Mouse (Mus musculus) hindbrain, embryonic 13.5 days (tissue): ENCODE results near the gene Cpe. TPM values are rescaled to one million over a fixed set of nuclear protein-coding genes. Genes with fewer than 3 reads are reported as not detected.
A peak's percentile ranks its signal among the peaks of the same experiment; 100 is the strongest.

ENCODE experiments used
- ATAC-seq: fragments of 200-750 bp; cut with Nextera tagmentation; 2 replicates; pipeline ENCODE4 v1.8.0; 2017; ENCODE audit warnings: moderate TSS enrichment; ENCODE audit not compliant: low FRiP score
- H3K27ac ChIP-seq: fragments of 300-500 bp; sonication (generic); 2 replicates; pipeline ENCODE4 v1.5.1; 2015; ENCODE audit warnings: inconsistent platforms, mild to moderate bottlenecking, moderate library complexity
- H3K27me3 ChIP-seq: fragments of 300-500 bp; sonication (generic); 2 replicates; pipeline ENCODE4 v1.6.1; 2015; ENCODE audit warnings: mild to moderate bottlenecking, inconsistent platforms
- H3K36me3 ChIP-seq: fragments of 300-500 bp; sonication (generic); 2 replicates; pipeline ENCODE4 v1.6.1; 2015; ENCODE audit warnings: mild to moderate bottlenecking, inconsistent platforms
- H3K4me1 ChIP-seq: fragments of 300-500 bp; sonication (generic); replicated peaks from 2 replicates; pipeline ENCODE4 v1.6.1; 2015; ENCODE audit warnings: inconsistent platforms
- H3K4me2 ChIP-seq: fragments of 300-500 bp; sonication (generic); 2 replicates; pipeline ENCODE4 v1.6.1; 2015; ENCODE audit warnings: inconsistent platforms, mild to moderate bottlenecking, moderate library complexity
- H3K4me3 ChIP-seq: fragments of 300-500 bp; sonication (generic); 2 replicates; pipeline ENCODE4 v1.5.1; 2015; ENCODE audit warnings: mild to moderate bottlenecking, inconsistent platforms
- H3K9ac ChIP-seq: fragments of 300-500 bp; sonication (generic); 2 replicates; pipeline ENCODE4 v1.6.1; 2015; ENCODE audit warnings: mild to moderate bottlenecking, inconsistent platforms
- H3K9me3 ChIP-seq: fragments of 300-500 bp; sonication (generic); 2 replicates; pipeline ENCODE4 v1.6.1; 2016; ENCODE audit warnings: inconsistent platforms
- WGBS: fragments of 180-500 bp; shearing (Covaris S2); methylation state at CpG from one replicate; pipeline ENCODE4 v1.1.7; 2015; 5-methylcytosine and 5-hydroxymethylcytosine counted together
- polyA plus RNA-seq: library from polyadenylated mRNA; unstranded; fragments of >200 nt; fragmentation: Nextera tagmentation; extraction: Ambion mirVana; gene quantifications from 2 replicates; pipeline ENCODE4 v1.2.1, GENCODE M21; 2015

The Cpe gene
- polyA plus RNA-seq, 1 experiment from 2014 or later = 621 TPM

DNA sequence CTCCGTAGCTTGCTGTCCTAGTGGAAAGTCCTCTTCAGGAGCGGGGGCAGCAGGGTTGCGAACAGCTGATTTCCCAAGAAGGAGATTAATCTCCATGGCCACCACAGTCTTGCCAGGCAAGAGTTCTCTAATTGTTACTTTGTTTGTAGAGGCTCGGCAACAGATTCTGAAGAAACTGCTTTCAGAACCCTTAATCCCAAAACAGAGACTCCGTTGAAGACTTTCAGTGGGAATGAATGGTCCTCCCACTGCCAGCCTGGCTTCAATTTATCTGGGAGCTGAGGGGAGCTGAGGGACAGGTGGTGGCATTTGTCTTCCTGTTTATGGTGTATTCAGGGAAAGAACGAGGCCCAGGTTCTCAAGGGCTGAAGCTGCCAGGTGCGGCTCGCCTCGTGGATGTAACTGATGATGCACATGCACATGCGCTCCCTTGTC lies 68.2 kb downstream of the Cpe start:
- no peak overlapping the region for H3K27ac ChIP-seq
- no peak overlapping the region for H3K4me3 ChIP-seq
- H3K9me3 ChIP-seq = no peaks in the 10 kb centered on the region
- ATAC-seq = peak; percentile 30; the same call in 1 of the 2 replicates
- no peak overlapping the region for H3K9ac ChIP-seq
- no peaks in the 10 kb centered on the region for H3K27me3 ChIP-seq
- WGBS = 63% methylated on average over 10 of the region's 10 CpGs
- peaks cover 27% of the 10 kb centered on the region for H3K4me1 ChIP-seq
- no peaks in the 10 kb centered on the region; the same call in 1 of the 2 replicates for H3K36me3 ChIP-seq
- no peak overlapping the region for H3K4me2 ChIP-seq

DNA sequence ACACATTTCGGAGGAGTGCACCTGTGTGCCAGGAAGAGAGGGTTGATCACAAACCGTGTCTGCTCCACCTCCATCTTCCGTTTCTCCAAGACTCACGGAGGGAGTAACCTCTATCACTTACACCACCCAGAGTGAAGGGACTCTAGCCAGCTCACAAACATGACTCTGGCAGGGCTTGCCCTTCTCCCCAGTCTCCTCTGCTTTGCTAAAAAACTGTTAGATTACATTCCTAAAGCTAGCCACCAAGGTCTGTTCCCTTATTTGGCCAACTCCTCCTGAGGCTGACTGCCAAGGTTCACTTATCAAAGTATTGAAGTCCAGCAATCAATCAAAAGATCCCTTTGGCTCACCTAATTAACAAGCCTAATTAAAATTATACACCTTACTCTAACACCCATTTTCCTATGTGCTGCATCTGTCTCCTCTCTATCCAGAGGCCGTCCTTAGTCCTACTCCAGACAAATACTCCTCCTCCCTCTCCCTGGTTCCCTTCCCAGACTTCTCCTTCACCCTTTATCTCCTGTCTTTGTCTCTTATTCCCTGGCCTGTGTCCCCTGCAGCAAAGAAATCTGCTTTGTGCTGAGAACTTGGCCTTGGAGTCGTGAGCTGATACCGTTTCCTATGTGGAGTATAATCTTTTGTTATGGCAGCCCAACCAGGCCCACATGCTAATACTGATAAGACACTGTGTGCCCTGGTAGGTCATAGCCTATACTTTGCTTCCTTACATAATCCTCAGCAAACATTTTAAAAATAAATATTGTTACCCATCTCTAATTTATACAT lies 72.3 kb downstream of the Cpe start:
- H3K4me2 ChIP-seq = no peak overlapping the region
- ATAC-seq = no peak
- no peak overlapping the region for H3K27ac ChIP-seq
- WGBS = 83% methylated on average over 7 of the region's 7 CpGs
- H3K9me3 ChIP-seq = no peaks in the 10 kb centered on the region
- no peaks in the 10 kb centered on the region for H3K27me3 ChIP-seq
- H3K36me3 ChIP-seq = peaks cover 19% of the 10 kb centered on the region
- no peak overlapping the region for H3K4me3 ChIP-seq
- H3K4me1 ChIP-seq = peaks cover 21% of the 10 kb centered on the region; the same call in 1 of the 2 replicates
- H3K9ac ChIP-seq = no peak overlapping the region

DNA sequence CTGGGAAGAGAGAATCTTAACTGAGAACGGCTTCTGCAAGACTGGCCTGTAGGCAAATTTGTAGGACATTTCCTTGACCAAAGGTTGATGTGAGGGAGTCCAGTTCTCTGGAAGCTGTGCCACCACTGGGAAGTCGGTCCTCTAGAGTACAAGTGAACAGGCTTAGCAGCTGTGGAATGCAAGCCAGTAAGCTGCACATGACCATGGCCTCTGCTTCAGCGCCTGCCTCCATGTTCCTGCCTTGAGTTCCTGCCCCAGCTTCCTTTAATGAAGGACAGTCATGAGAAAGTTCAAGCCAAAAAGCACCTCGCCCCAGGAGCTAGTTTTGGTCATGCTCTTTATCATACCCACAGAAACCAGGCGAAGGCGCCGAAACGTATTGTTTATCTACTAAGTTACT lies 73.2 kb downstream of the Cpe start:
- no peak overlapping the region for H3K27ac ChIP-seq
- no peak for ATAC-seq
- H3K36me3 ChIP-seq = peaks cover 26% of the 10 kb centered on the region
- peaks cover 14% of the 10 kb centered on the region; the same call in 1 of the 2 replicates for H3K4me1 ChIP-seq
- no peak overlapping the region for H3K4me2 ChIP-seq
- 94% methylated on average over 8 of the region's 8 CpGs for WGBS
- no peaks in the 10 kb centered on the region for H3K27me3 ChIP-seq
- no peak overlapping the region for H3K9ac ChIP-seq
- H3K4me3 ChIP-seq = no peak overlapping the region
- H3K9me3 ChIP-seq = no peaks in the 10 kb centered on the region

DNA sequence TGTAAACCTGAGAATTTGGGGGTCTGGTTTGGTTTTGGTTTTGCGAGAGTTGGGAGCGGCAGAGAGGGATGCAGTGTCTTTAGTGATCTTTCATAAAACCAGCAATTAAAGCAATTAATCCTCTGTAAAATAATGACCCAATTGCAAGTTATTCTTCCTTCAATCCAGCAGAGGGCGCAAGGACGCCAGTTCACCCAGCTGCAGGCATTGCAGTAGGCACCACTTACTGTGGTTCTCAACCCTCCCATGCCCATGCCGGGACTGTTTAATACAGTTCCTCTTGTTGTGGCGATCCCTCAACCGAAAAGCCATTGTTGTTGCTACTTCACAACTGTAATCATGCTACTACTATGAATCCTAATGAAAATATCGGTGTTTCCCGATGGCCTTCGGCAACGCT lies 74.2 kb downstream of the Cpe start:
- WGBS = 48% methylated on average over 11 of the region's 11 CpGs

DNA sequence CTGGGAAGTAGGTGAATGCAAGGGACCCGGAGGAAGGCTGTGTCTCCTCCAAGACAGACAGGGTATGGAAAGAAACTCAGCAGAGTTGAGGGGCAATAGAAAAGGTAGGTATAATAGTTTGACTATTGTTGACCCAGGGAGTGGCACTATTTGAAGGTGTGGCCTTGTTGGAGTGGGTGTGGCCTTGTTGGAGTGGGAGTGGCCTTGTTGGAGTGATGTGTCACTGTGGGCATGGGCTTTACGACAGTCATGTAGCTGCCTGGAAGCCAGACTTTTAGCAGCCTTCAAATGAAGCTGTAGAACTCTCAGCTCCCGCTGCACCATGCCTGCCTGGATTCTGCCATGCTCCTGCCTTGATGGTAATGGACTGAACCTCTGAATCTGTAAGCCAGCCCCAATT lies 76.3 kb downstream of the Cpe start:
- Histone ChIP-seq H3K9me3 (no peaks in the 10 kb centered on the region), H3K27ac (no peak overlapping the region), H3K36me3 (peaks cover 33% of the 10 kb centered on the region), H3K4me1 (peaks cover 7% of the 10 kb centered on the region; the same call in 1 of the 2 replicates), H3K9ac (no peak overlapping the region), H3K4me2 (no peak overlapping the region), H3K27me3 (no peaks in the 10 kb centered on the region), H3K4me3 (no peak overlapping the region)
- 94% methylated on average over 3 of the region's 3 CpGs for WGBS
- no peak for ATAC-seq

More for the DNA sequence above, 74.2 kb downstream of the Cpe start:
- Histone ChIP-seq H3K9me3 (no peaks in the 10 kb centered on the region), H3K36me3 (peaks cover 28% of the 10 kb centered on the region), H3K9ac (no peak overlapping the region), H3K27me3 (no peaks in the 10 kb centered on the region), H3K4me2 (no peak overlapping the region), H3K4me1 (peaks cover 13% of the 10 kb centered on the region; the same call in 1 of the 2 replicates), H3K27ac (no peak overlapping the region), H3K4me3 (no peak overlapping the region)
- peak; percentile 72 for ATAC-seq

DNA sequence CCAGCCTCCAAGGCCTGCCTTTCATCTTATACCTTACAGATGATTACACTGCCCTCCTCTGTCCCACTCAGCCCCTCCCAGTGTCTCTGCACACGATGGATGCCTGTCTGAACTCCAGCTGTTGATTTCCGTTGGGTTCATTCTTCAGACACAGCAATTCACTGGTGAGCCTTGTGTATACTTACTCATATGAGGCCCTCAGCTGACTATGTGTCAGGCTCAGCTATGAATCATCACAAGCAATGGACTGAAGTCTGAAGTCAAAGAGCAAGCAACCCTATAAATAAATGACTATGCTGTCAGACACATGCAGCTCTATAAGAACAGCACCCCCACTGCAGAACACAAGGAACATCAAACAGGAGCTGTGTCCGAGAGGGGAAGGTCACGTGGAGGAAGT lies 77.4 kb downstream of the Cpe start:
- Histone ChIP-seq H3K36me3 (peaks cover 39% of the 10 kb centered on the region), H3K4me1 (no peaks in the 10 kb centered on the region), H3K4me2 (no peak overlapping the region), H3K27me3 (no peaks in the 10 kb centered on the region), H3K9me3 (no peaks in the 10 kb centered on the region), H3K4me3 (no peak overlapping the region), H3K27ac (no peak overlapping the region), H3K9ac (no peak overlapping the region)
- ATAC-seq = no peak
- 84% methylated on average over 4 of the region's 4 CpGs for WGBS

DNA sequence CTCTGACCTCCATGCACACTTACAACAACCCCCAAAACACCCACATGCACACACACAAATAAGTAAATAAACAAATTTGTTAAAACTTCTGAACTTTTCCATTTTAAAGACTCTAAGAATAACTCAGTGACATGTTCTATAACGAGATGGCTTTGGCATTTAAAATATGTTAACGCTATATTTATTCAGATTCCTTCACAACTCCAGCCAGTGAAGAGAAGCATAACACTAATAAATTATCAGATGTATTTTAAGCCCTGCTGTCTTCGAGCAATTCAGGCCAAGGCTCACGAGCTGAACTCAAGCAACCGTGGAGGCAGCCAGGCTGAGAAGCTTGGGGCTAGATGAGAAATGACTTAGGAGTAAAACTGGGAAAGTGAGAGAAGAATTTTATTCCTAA lies 79.2 kb downstream of the Cpe start:
- Histone ChIP-seq H3K9me3 (no peaks in the 10 kb centered on the region), H3K4me2 (no peak overlapping the region), H3K4me1 (no peaks in the 10 kb centered on the region), H3K27ac (no peak overlapping the region), H3K27me3 (no peaks in the 10 kb centered on the region), H3K4me3 (no peak overlapping the region), H3K36me3 (peaks cover 49% of the 10 kb centered on the region), H3K9ac (no peak overlapping the region)
- no peak for ATAC-seq
- WGBS = 79% methylated on average over 5 of the region's 5 CpGs

DNA sequence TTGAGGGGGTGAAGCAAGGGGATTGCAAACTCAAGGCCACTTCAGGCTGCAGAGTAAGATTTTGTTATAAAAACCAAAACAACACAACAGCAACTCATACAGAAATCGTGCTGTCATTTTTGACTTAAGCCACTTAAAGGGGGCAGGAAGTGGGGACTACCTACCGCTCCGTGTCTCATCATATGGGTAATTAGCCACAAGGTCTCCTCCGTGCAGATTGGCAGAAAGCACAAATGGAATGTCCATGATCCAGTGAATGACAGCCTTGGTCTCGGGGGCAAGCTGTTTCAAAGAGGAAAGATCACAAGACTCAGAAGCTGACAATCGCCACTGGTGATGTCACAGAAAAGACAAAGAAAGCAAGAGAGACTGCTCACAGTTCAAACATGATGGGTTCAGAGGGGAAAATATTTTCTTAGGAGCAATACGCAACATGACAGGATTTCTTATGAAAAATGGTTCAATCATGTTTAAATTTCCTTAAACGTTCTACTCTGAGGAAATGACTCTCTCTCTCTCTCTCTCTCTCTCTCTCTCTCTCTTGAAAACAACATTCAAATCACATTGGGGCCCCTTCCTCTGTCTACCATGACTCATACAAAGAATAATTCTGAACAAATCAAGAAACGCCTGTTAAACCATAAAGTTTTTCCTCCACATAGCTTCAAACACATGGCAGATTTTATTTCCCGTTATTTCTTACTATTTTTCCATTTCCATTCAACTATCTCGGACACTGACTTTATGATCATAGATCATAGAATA lies 81.5 kb downstream of the Cpe start:
- WGBS = 64% methylated on average over 11 of the region's 11 CpGs
- no peak for ATAC-seq
- Histone ChIP-seq H3K9ac (no peak overlapping the region), H3K4me1 (no peaks in the 10 kb centered on the region), H3K27ac (no peak overlapping the region), H3K4me3 (no peak overlapping the region), H3K4me2 (no peak overlapping the region), H3K36me3 (peaks cover 55% of the 10 kb centered on the region), H3K9me3 (no peaks in the 10 kb centered on the region), H3K27me3 (no peaks in the 10 kb centered on the region)

DNA sequence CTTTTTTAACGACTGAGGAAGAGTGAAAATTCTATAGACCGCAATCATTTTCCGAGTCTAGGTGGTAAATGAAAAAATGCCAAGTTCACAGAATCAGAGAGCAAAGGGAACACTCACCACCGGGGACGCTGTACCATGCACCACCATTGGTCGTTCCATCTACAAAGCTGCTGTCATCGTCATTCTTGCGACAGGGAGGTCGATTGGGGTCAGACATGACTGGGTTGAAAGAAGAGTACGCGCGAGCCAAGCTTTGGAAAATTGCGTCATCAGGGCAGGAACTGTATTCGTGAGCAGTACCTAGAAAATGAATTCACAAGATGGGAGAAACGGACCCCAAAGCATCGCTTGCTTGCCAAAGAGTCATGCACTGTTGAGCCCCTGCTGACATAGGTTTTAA lies 83.9 kb downstream of the Cpe start:
- H3K27ac ChIP-seq = no peak overlapping the region
- no peak overlapping the region for H3K4me3 ChIP-seq
- H3K4me2 ChIP-seq = no peak overlapping the region
- H3K36me3 ChIP-seq = peaks cover 62% of the 10 kb centered on the region
- H3K27me3 ChIP-seq = no peaks in the 10 kb centered on the region
- H3K9me3 ChIP-seq = no peaks in the 10 kb centered on the region
- no peak overlapping the region for H3K9ac ChIP-seq
- no peak for ATAC-seq
- no peaks in the 10 kb centered on the region for H3K4me1 ChIP-seq
- WGBS = 89% methylated on average over 16 of the region's 16 CpGs

DNA sequence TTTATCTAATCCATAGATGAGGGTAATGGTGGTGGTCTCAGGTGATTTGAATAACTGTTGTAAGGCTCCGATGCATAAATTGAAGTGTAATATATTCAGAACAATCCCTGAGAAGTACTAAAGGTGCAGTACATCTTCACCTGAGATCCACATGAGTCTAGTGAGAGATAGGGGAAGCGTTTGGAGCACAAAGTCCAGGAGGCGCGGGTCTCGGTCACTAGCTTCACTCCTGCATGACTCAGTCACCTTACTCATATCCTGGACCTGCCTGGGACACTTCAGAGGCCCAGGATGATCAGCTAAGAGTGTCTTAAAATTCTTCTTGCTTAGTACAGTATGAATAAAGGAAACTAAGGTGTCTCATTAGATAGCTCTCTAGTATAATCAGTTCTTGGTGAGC lies 86.8 kb downstream of the Cpe start:
- Histone ChIP-seq H3K36me3 (peaks cover 78% of the 10 kb centered on the region), H3K4me2 (no peak overlapping the region), H3K27ac (no peak overlapping the region), H3K27me3 (no peaks in the 10 kb centered on the region), H3K9me3 (no peaks in the 10 kb centered on the region), H3K9ac (no peak overlapping the region), H3K4me1 (no peaks in the 10 kb centered on the region), H3K4me3 (no peak overlapping the region)
- ATAC-seq = no peak
- WGBS = 94% methylated on average over 5 of the region's 5 CpGs

DNA sequence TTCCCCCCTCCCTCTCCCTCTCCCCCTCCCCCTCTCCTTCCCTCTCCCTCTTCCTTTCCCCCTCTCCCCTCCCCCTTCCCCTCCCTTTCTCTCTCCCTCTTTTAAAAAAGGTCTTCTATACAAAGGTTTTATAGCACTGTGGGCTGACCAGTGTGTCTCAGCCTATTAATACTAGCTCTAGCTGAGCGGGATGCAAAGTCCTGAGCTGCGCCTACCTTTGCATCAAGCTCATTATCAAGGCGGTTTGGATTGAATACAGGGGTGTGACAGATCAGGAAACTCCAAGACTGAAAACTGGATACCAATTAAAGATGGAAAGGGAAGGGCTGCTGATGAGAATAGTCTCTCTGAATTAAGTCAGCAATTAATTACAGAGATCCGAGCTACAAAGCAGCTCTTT lies 94.6 kb downstream of the Cpe start:
- Histone ChIP-seq H3K4me3 (no peak overlapping the region), H3K9me3 (no peaks in the 10 kb centered on the region), H3K27ac (no peak overlapping the region), H3K27me3 (no peaks in the 10 kb centered on the region), H3K4me1 (no peaks in the 10 kb centered on the region), H3K4me2 (no peak overlapping the region), H3K36me3 (peaks cover 54% of the 10 kb centered on the region), H3K9ac (no peak overlapping the region)
- ATAC-seq = no peak
- 67% methylated on average over 4 of the region's 4 CpGs for WGBS

DNA sequence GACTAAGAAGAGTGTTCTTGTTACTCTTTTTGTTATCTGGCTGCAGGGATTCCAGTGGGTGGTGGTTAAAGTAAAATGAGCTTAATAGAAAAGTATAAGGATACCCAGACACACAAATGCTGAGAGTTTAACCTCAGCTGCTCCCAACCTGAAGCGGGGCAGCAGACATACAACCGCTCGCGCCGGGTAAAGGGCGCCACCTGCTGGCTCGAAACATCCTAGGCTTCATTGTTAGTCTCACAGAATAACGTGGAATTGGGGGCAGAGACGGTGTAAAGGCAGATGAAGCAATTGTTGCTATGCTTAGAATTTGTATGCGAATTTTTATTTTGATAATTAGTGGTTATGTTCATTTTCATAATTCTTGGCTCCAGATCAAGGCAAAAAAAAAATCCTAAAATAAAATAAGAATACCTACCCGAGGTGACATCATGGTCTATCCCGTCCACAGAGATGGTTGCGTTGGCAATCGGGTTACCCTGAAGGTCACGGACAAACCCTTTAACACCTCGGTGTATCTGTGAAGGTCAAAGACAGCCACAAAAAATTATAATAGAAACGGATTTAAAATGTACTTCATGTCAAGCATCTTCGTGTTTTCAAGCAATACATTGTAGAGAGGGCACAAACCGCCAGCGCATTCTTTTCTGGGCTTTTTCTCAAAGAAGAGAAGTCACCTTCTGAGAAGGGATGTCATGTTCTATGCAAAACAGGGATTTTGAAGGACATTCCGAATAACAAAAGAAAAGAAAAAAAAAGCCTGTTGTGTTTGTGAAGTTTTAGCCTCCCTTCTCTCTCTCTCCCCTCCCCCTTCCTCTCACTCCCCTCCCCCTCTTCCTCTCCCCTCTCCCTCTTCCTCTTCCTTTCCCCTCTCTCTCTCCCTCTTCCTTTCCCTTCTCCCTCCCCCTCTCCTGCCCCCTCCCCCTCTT lies 95.5 kb downstream of the Cpe start:
- Histone ChIP-seq H3K4me3 (no peak overlapping the region), H3K9me3 (no peaks in the 10 kb centered on the region), H3K27ac (no peak overlapping the region), H3K4me1 (no peaks in the 10 kb centered on the region), H3K36me3 (peaks cover 49% of the 10 kb centered on the region), H3K9ac (no peak overlapping the region), H3K4me2 (no peak overlapping the region), H3K27me3 (no peaks in the 10 kb centered on the region)
- peak; percentile 61; the same call in 1 of the 2 replicates for ATAC-seq
- 40% methylated on average over 21 of the region's 21 CpGs for WGBS
